Mouse (Mus musculus) liver, postnatal 0 days (tissue): ENCODE data around the gene Wdr59.

Source experiments
- CTCF ChIP-seq: sonication (generic); IDR thresholded peaks from 2 replicates; pipeline ENCODE4 v1.5.1; 2016; ENCODE audit warnings: antibody characterized with exemption, low read depth
- EP300 ChIP-seq: IDR thresholded peaks from 2 replicates; pipeline ENCODE4 v1.6.1; 2016; ENCODE audit warnings: antibody characterized with exemption, low read depth, mild to moderate bottlenecking

DNA sequence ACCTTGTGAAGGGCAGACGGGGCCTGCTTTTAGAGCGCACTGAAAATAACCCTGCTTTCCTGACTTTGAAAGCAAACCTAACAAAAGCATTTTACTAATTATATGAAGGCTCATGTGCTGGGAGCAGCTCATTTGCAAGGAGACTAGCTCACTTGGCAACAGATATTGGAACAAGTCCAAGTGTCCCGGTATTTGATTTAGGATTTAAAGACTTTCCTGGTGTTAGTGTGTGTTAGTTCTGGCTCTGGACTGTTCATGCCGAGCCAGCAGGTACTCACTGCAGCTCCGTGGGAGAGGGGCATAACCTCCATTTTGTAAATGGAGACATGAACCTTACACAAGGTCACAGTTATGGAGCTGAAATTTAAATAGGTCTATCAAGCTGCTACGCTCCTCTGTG, 52.9 kb downstream of the Wdr59 start:
- TF ChIP-seq CTCF (no peak), EP300 (no peak)
